Mouse (Mus musculus) heart, embryonic 15.5 days (tissue): ENCODE measurements around the gene Gm42372. TPM values are rescaled to one million over a fixed set of nuclear protein-coding genes. Genes with fewer than 3 reads are reported as not detected.
A peak's percentile ranks its signal among the peaks of the same experiment; 100 is the strongest.
"Not testable (repeated sequence)": the region's sequence is repeated elsewhere in the genome, so short reads cannot be mapped to it uniquely, and the experiment has no call there.

Experiments used
- ATAC-seq: fragments of 200-750 bp; cut with Nextera tagmentation; replicated peaks from 2 replicates; pipeline ENCODE4 v1.8.0; 2017; ENCODE audit warnings: low read depth, moderate TSS enrichment; ENCODE audit not compliant: insufficient number of reproducible peaks, insufficient read depth, low FRiP score
- H3K27ac ChIP-seq: fragments of 300-500 bp; sonication (generic); 2 replicates; pipeline ENCODE4 v1.5.1; 2015; ENCODE audit warnings: mild to moderate bottlenecking, inconsistent platforms
- H3K27me3 ChIP-seq: fragments of 300-500 bp; sonication (generic); 2 replicates; pipeline ENCODE4 v1.6.1; 2015; ENCODE audit warnings: inconsistent platforms
- H3K36me3 ChIP-seq: fragments of 300-500 bp; sonication (generic); 2 replicates; pipeline ENCODE4 v1.6.1; 2015; ENCODE audit warnings: mild to moderate bottlenecking, inconsistent platforms
- H3K4me1 ChIP-seq: fragments of 300-500 bp; sonication (generic); replicated peaks from 2 replicates; pipeline ENCODE4 v1.6.1; 2015; ENCODE audit warnings: inconsistent platforms
- H3K4me2 ChIP-seq: fragments of 300-500 bp; sonication (generic); 2 replicates; pipeline ENCODE4 v1.6.1; 2015; ENCODE audit warnings: inconsistent platforms, mild to moderate bottlenecking, moderate library complexity
- H3K4me3 ChIP-seq: fragments of 300-500 bp; sonication (generic); 2 replicates; pipeline ENCODE4 v1.5.1; 2015; ENCODE audit warnings: mild to moderate bottlenecking, inconsistent platforms
- H3K9ac ChIP-seq: fragments of 300-500 bp; sonication (generic); 2 replicates; pipeline ENCODE4 v1.6.1; 2015; ENCODE audit warnings: mild to moderate bottlenecking, inconsistent platforms
- H3K9me3 ChIP-seq: fragments of 300-500 bp; sonication (generic); replicated peaks from 2 replicates; pipeline ENCODE4 v1.6.1; 2016; ENCODE audit warnings: inconsistent platforms
- WGBS: fragments of 180-500 bp; shearing (Covaris S2); methylation state at CpG from one replicate; pipeline ENCODE4 v1.1.7; 2015; ENCODE audit warnings: mixed read lengths; 5-methylcytosine and 5-hydroxymethylcytosine counted together
- polyA plus RNA-seq: library from polyadenylated mRNA; unstranded; fragments of >200 nt; fragmentation: Nextera tagmentation; extraction: Ambion mirVana; gene quantifications from 2 replicates; pipeline ENCODE4 v1.2.1, GENCODE M21; 2015

The Gm42372 gene
- polyA plus RNA-seq, 1 experiment from 2014 or later = 0.05 TPM

GRCm38 (mm10) chr7:16947959-16948361 lies 34.9 kb upstream of the Gm42372 start:
- peak; percentile 38 for ATAC-seq
- 3% methylated on average over 4 of the region's 4 CpGs for WGBS
- Histone ChIP-seq H3K27ac (peak overlapping the region; percentile 61), H3K4me3 (peak overlapping the region; percentile 17; the same call in 1 of the 2 replicates), H3K4me2 (peak overlapping the region; percentile 95), H3K27me3 (peaks cover 45% of the 10 kb centered on the region), H3K36me3 (no peaks in the 10 kb centered on the region), H3K9ac (no peak overlapping the region), H3K9me3 (no peaks in the 10 kb centered on the region), H3K4me1 (peaks cover 59% of the 10 kb centered on the region)

- Histone ChIP-seq H3K36me3 (no peaks in the 10 kb centered on the region), H3K9ac (no peak overlapping the region), H3K4me3 (no peak overlapping the region), H3K4me2 (no peak overlapping the region), H3K9me3 (no peaks in the 10 kb centered on the region), H3K27ac (no peak overlapping the region), H3K4me1 (peaks cover 58% of the 10 kb centered on the region), H3K27me3 (peaks cover 45% of the 10 kb centered on the region)
- 74% methylated on average over 8 of the region's 8 CpGs for WGBS
- no peak for ATAC-seq
These were observed 33.9 kb upstream of the Gm42372 start for GRCm38 (mm10) chr7:16948923-16949458.

GRCm38 (mm10) chr7:16949908-16950841 lies 32.7 kb upstream of the Gm42372 start:
- peak; percentile 19; the same call in 1 of the 2 replicates for ATAC-seq

GRCm38 (mm10) chr7:16950861-16951635 lies 31.8 kb upstream of the Gm42372 start:
- ATAC-seq = peak; percentile 47; the same call in 1 of the 2 replicates
- Histone ChIP-seq H3K4me1 (peaks cover 40% of the 10 kb centered on the region), H3K9ac (no peak overlapping the region), H3K4me2 (no peak overlapping the region; the same call in 1 of the 2 replicates), H3K9me3 (no peaks in the 10 kb centered on the region), H3K36me3 (no peaks in the 10 kb centered on the region), H3K27ac (no peak overlapping the region), H3K4me3 (no peak overlapping the region), H3K27me3 (peaks cover 29% of the 10 kb centered on the region)
- 23% methylated on average over 18 of the region's 18 CpGs for WGBS

More at GRCm38 (mm10) chr7:16949908-16950841, 32.7 kb upstream of the Gm42372 start:
- H3K9me3 ChIP-seq = no peaks in the 10 kb centered on the region
- peaks cover 46% of the 10 kb centered on the region for H3K4me1 ChIP-seq
- H3K27me3 ChIP-seq = peaks cover 38% of the 10 kb centered on the region
- H3K4me2 ChIP-seq = peak overlapping the region; percentile 64
- 10% methylated on average over 29 of the region's 29 CpGs for WGBS
- peak overlapping the region; percentile 2; the same call in 1 of the 2 replicates for H3K9ac ChIP-seq
- peak overlapping the region; percentile 33 for H3K4me3 ChIP-seq
- no peaks in the 10 kb centered on the region for H3K36me3 ChIP-seq
- H3K27ac ChIP-seq = no peak overlapping the region

GRCm38 (mm10) chr7:16953776-16954175 lies 29.1 kb upstream of the Gm42372 start:
- H3K4me3 ChIP-seq, H3K9ac ChIP-seq, ATAC-seq, H3K27ac ChIP-seq, H3K4me2 ChIP-seq, H3K36me3 ChIP-seq, H3K9me3 ChIP-seq: not testable (repeated sequence)
- peaks cover 11% of the 10 kb centered on the region for H3K27me3 ChIP-seq
- 60% methylated on average over 2 of the region's 2 CpGs for WGBS
- peaks cover 12% of the 10 kb centered on the region for H3K4me1 ChIP-seq

- ATAC-seq = no peak
- Histone ChIP-seq H3K4me2 (no peak overlapping the region), H3K36me3 (no peaks in the 10 kb centered on the region), H3K27me3 (no peaks in the 10 kb centered on the region), H3K4me3 (no peak overlapping the region), H3K9me3 (no peaks in the 10 kb centered on the region), H3K4me1 (peaks cover 4% of the 10 kb centered on the region; the same call in 1 of the 2 replicates), H3K9ac (no peak overlapping the region), H3K27ac (no peak overlapping the region)
- 50% methylated on average over 4 of the region's 4 CpGs for WGBS
These were observed 27.2 kb upstream of the Gm42372 start for GRCm38 (mm10) chr7:16955712-16956111.

GRCm38 (mm10) chr7:16956410-16957265 lies 26.2 kb upstream of the Gm42372 start:
- 69% methylated on average over 15 of the region's 15 CpGs for WGBS

GRCm38 (mm10) chr7:16959539-16960187 lies 23.2 kb upstream of the Gm42372 start, which contains the start of gene Pnmal1:
Gene Pnmal1 (plus strand): TSS chr7:16959679.
- 34% methylated on average over 17 of the region's 17 CpGs for whole genome bisulfite sequencing
- no peak within 1 kb of the TSS for H3K4me2 ChIP-seq
- peak; percentile 7; the same call in 1 of the 2 replicates for ATAC-seq
- no peak within 1 kb of the TSS for H3K4me3 ChIP-seq
- no peaks in the 10 kb centered on the region for H3K9me3 ChIP-seq
- no peak within 1 kb of the TSS for H3K9ac ChIP-seq
- H3K27me3 ChIP-seq = no peaks in the 10 kb centered on the region
- H3K4me1 ChIP-seq = 0 out of 2 replicates have a peak, but pooled peaks cover 2% of the 10 kb centered on the region
- H3K36me3 ChIP-seq = no peaks in the 10 kb centered on the region
- no peak within 1 kb of the TSS for H3K27ac ChIP-seq

More at GRCm38 (mm10) chr7:16956410-16957265, 26.2 kb upstream of the Gm42372 start:
- Histone ChIP-seq H3K9ac (no peak overlapping the region), H3K4me1 (0 out of 2 replicates have a peak, but pooled peaks cover 2% of the 10 kb centered on the region), H3K4me2 (no peak overlapping the region), H3K27me3 (no peaks in the 10 kb centered on the region), H3K4me3 (no peak overlapping the region), H3K9me3 (no peaks in the 10 kb centered on the region), H3K36me3 (no peaks in the 10 kb centered on the region), H3K27ac (no peak overlapping the region)
- ATAC-seq = no peak

GRCm38 (mm10) chr7:16961678-16962077 lies 21.2 kb upstream of the Gm42372 start:
- 73% methylated on average over 5 of the region's 5 CpGs for WGBS
- H3K27ac ChIP-seq = no peak overlapping the region
- no peaks in the 10 kb centered on the region for H3K9me3 ChIP-seq
- 0 out of 2 replicates have a peak, but pooled peaks cover 2% of the 10 kb centered on the region for H3K4me1 ChIP-seq
- H3K4me3 ChIP-seq = no peak overlapping the region
- H3K36me3 ChIP-seq = no peaks in the 10 kb centered on the region
- H3K9ac ChIP-seq = no peak overlapping the region
- H3K27me3 ChIP-seq = no peaks in the 10 kb centered on the region
- no peak for ATAC-seq
- no peak overlapping the region for H3K4me2 ChIP-seq

- Histone ChIP-seq H3K36me3 (no peaks in the 10 kb centered on the region), H3K27ac (no peak overlapping the region), H3K4me1 (peaks cover 5% of the 10 kb centered on the region; the same call in 1 of the 2 replicates), H3K4me3 (no peak overlapping the region), H3K9me3 (no peaks in the 10 kb centered on the region), H3K4me2 (no peak overlapping the region), H3K27me3 (no peaks in the 10 kb centered on the region), H3K9ac (no peak overlapping the region)
- no peak for ATAC-seq
- 82% methylated on average over 6 of the region's 6 CpGs for WGBS
These were observed 14.5 kb upstream of the Gm42372 start for GRCm38 (mm10) chr7:16968414-16968813.
